Mouse (Mus musculus) MEL (cell line): ENCODE data around the gene Exog. TPM values are rescaled to one million over a fixed set of nuclear protein-coding genes. Genes with fewer than 3 reads are reported as not detected.
A peak's percentile ranks its signal among the peaks of the same experiment; 100 is the strongest.

ENCODE experiments used
- DNase-seq: peaks from one replicate; pipeline ENCODE4 v3.0.0; 2011; ENCODE audit warnings: low read depth, low spot score
- H3K27ac ChIP-seq: 2 replicates; pipeline ENCODE4 v1.5.1; 2012; ENCODE audit warnings: low read depth, mild to moderate bottlenecking, control low read depth, low read length, moderate library complexity; ENCODE audit not compliant: control insufficient read depth
- H3K27me3 ChIP-seq, 2 experiments: fragments of 150-350 bp in 1 of 2; sonication (generic) in 1 of 2; 2 replicates each; pipeline ENCODE4 v1.6.1; 2012; ENCODE audit warnings: low read length in 2 of 2, mild to moderate bottlenecking in 2 of 2, improper control_type of control experiment in 1 of 2, moderate library complexity in 1 of 2; ENCODE audit not compliant: insufficient read depth in 2 of 2, control insufficient read depth in 1 of 2
- H3K36me3 ChIP-seq, 2 experiments: 2 replicates each; pipeline ENCODE4 v1.6.1; 2012 to 2014; ENCODE audit warnings: low read length in 2 of 2, improper control_type of control experiment in 1 of 2, inconsistent platforms in 1 of 2, mild to moderate bottlenecking in 1 of 2; ENCODE audit not compliant: insufficient read depth in 2 of 2, control insufficient read depth in 1 of 2
- H3K4me1 ChIP-seq, 2 experiments: fragments of 150-350 bp in 1 of 2; sonication (generic) in 1 of 2; 2 replicates each; pipeline ENCODE4 v1.6.1; 2012; ENCODE audit warnings: low read length in 2 of 2, improper control_type of control experiment in 1 of 2, mild to moderate bottlenecking in 1 of 2; ENCODE audit not compliant: insufficient read depth in 2 of 2, control insufficient read depth in 1 of 2
- H3K4me3 ChIP-seq, 2 experiments: fragments of 150-350 bp in 1 of 2; sonication (generic) in 1 of 2; 2 replicates each; pipeline ENCODE4 v1.5.1; 2012; ENCODE audit warnings: low read depth in 2 of 2, low read length in 2 of 2, mild to moderate bottlenecking in 2 of 2, moderate library complexity in 2 of 2, control low read depth in 1 of 2, improper control_type of control experiment in 1 of 2; ENCODE audit not compliant: control insufficient read depth in 1 of 2, insufficient read depth in 1 of 2
- H3K79me2 ChIP-seq: 2 replicates; pipeline ENCODE4 v1.6.1; 2012; ENCODE audit warnings: mild to moderate bottlenecking, low read length, moderate library complexity; ENCODE audit not compliant: control insufficient read depth, poor library complexity, insufficient read depth
- H3K9ac ChIP-seq: 2 replicates; pipeline ENCODE4 v1.6.1; 2012; ENCODE audit warnings: low read depth, mild to moderate bottlenecking, control low read depth, low read length, moderate library complexity; ENCODE audit not compliant: control insufficient read depth, poor library complexity, severe bottlenecking
- H3K9me3 ChIP-seq: fragments of 150-350 bp; sonication (generic); replicated peaks from 2 replicates; pipeline ENCODE4 v1.6.1; 2012; ENCODE audit warnings: mild to moderate bottlenecking, low read length, improper control_type of control experiment, moderate library complexity; ENCODE audit not compliant: insufficient read depth
- CHD2 ChIP-seq: IDR thresholded peaks from 2 replicates; pipeline ENCODE4 v1.6.1; 2011; ENCODE audit warnings: low read length, improper control_type of control experiment
- CTCF ChIP-seq, 3 experiments: IDR thresholded peaks in 2 of 3; conservative IDR thresholded peaks in 1 of 3; 2 replicates each; pipeline ENCODE4 v1.5.1; 2011 to 2012; ENCODE audit warnings: low read length in 3 of 3, low read depth in 2 of 3, mild to moderate bottlenecking in 2 of 3, improper control_type of control experiment in 1 of 3, inconsistent platforms in 1 of 3, mixed read lengths in 1 of 3, moderate library complexity in 1 of 3; ENCODE audit not compliant: control insufficient read depth in 1 of 3, insufficient read depth in 1 of 3, poor library complexity in 1 of 3, severe bottlenecking in 1 of 3
- GABPA ChIP-seq: IDR thresholded peaks from 2 replicates; pipeline ENCODE4 v1.6.1; 2012; ENCODE audit warnings: low read depth, mild to moderate bottlenecking, inconsistent platforms, low read length, improper control_type of control experiment, moderate library complexity
- GATA1 ChIP-seq: IDR thresholded peaks from 2 replicates; pipeline ENCODE4 v1.6.1; 2011; ENCODE audit warnings: low read depth, low read length, improper control_type of control experiment
- HCFC1 ChIP-seq: IDR thresholded peaks from 2 replicates; pipeline ENCODE4 v1.6.1; 2012; ENCODE audit warnings: low read depth, mild to moderate bottlenecking, inconsistent platforms, low read length, improper control_type of control experiment, moderate library complexity
- KAT2A ChIP-seq: conservative IDR thresholded peaks from 2 replicates; pipeline ENCODE4 v1.6.1; 2012; ENCODE audit warnings: low read depth, low read length, improper control_type of control experiment, inconsistent platforms
- MAZ ChIP-seq: IDR thresholded peaks from 2 replicates; pipeline ENCODE4 v1.6.1; 2012; ENCODE audit warnings: low read depth, mild to moderate bottlenecking, inconsistent platforms, low read length, improper control_type of control experiment
- MXI1 ChIP-seq: IDR thresholded peaks from 2 replicates; pipeline ENCODE4 v1.6.1; 2011; ENCODE audit warnings: mild to moderate bottlenecking, low read depth, low read length, improper control_type of control experiment
- MYC ChIP-seq: IDR thresholded peaks from 2 replicates; pipeline ENCODE4 v1.6.1; 2011; ENCODE audit warnings: low read depth, mild to moderate bottlenecking, low read length, improper control_type of control experiment, moderate library complexity
- NRF1 ChIP-seq: IDR thresholded peaks from 2 replicates; pipeline ENCODE4 v1.6.1; 2014; ENCODE audit warnings: low read depth, mild to moderate bottlenecking, inconsistent platforms, low read length, improper control_type of control experiment, moderate library complexity; ENCODE audit not compliant: poor library complexity, insufficient read depth, severe bottlenecking
- POLR2AphosphoS2 ChIP-seq: IDR thresholded peaks from 2 replicates; pipeline ENCODE4 v1.6.1; 2011; ENCODE audit warnings: low read length, improper control_type of control experiment
- SIN3A ChIP-seq: IDR thresholded peaks from 2 replicates; pipeline ENCODE4 v1.6.1; 2012; ENCODE audit warnings: low read length, improper control_type of control experiment, inconsistent platforms
- SMC3 ChIP-seq: IDR thresholded peaks from 2 replicates; pipeline ENCODE4 v1.6.1; 2011; ENCODE audit warnings: low read depth, low read length, improper control_type of control experiment
- TAL1 ChIP-seq: IDR thresholded peaks from 2 replicates; pipeline ENCODE4 v1.6.1; 2012; ENCODE audit warnings: mild to moderate bottlenecking, inconsistent platforms, low read length, moderate library complexity, mixed read lengths
- TBP ChIP-seq: IDR thresholded peaks from 2 replicates; pipeline ENCODE4 v1.8.0; 2011; ENCODE audit warnings: low read depth, low read length, improper control_type of control experiment
- UBTF ChIP-seq: IDR thresholded peaks from 2 replicates; pipeline ENCODE4 v1.6.1; 2012; ENCODE audit warnings: low read depth, mild to moderate bottlenecking, inconsistent platforms, low read length, improper control_type of control experiment, moderate library complexity, borderline replicate concordance; ENCODE audit not compliant: insufficient read depth
- ZC3H11A ChIP-seq: IDR thresholded peaks from 2 replicates; pipeline ENCODE4 v1.6.1; 2012; ENCODE audit warnings: low read depth, mild to moderate bottlenecking, inconsistent platforms, low read length, improper control_type of control experiment
- ZNF384 ChIP-seq: IDR thresholded peaks from 2 replicates; pipeline ENCODE4 v1.6.1; 2012; ENCODE audit warnings: low read depth, mild to moderate bottlenecking, inconsistent platforms, low read length, improper control_type of control experiment
- polyA plus RNA-seq, 2 experiments: library from polyadenylated mRNA; stranded (reverse) in 1 of 2; unstranded in 1 of 2; fragments of >175 nt in 1 of 2; fragments of >200 nt in 1 of 2; gene quantifications; 2 replicates each; pipeline versions ENCODE4 v1.2.1 to v1.2.4; 2012; ENCODE audit warnings: low replicate concordance in 2 of 2, low read depth in 1 of 2; ENCODE audit not compliant: insufficient read length in 2 of 2, insufficient read depth in 1 of 2, missing spikeins in 1 of 2
- total RNA-seq: library from RNA; depleted of rRNA; stranded (reverse); fragments of 300-350 nt; gene quantifications from 2 replicates; pipeline ENCODE4 v1.2.3, GENCODE M21; 2012

Exog gene
- total and polyA plus RNA-seq, 3 experiments: 11.7 to 12.1 TPM; not detected in 1

DNA sequence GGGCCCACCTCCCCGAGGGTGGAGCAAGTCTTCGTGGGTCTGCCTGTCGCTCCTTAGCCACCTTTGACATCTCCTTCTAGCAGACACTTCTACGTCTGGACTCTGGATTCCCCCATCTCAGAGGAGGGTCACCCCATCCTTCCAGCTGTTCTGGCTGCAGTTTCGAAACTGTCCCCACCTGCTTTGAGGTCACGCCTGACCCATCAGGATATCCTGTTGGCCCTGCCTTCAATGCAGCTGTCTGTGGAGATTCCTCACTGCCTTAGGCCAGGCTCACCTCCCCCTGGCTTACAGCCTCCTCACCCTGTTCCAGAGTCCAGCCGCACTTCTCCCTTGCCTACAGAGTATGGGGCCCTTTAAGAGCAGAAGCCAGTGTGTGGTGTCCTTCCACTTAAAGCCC is 54.1 kb downstream of the Exog start:
- no peak overlapping the region for H3K27ac ChIP-seq
- H3K9ac ChIP-seq: no peak overlapping the region
- H3K4me3 ChIP-seq: no peak overlapping the region
- H3K9me3 ChIP-seq: no peaks in the 10 kb centered on the region
- TF ChIP-seq MYC: no peak
- TF ChIP-seq KAT2A: no peak
- TF ChIP-seq POLR2AphosphoS2: no peak
- TF ChIP-seq SIN3A: no peak
- no peak for TF ChIP-seq HCFC1
- TF ChIP-seq GABPA: no peak
- TF ChIP-seq MXI1: no peak
- no peak for TF ChIP-seq TBP
- no peak for TF ChIP-seq TAL1
- no peak for TF ChIP-seq UBTF
- no peak for TF ChIP-seq CTCF (IDR thresholded peaks at IDR 0.05 in 2 of 3, conservative IDR thresholded peaks at IDR 0.05 in 1 of 3; ENCODE audit: control insufficient read depth in 1 of 3, insufficient read depth in 1 of 3, low read depth in 2 of 3, low read length in 3 of 3, poor library complexity in 1 of 3, severe bottlenecking in 1 of 3)
- no peak for TF ChIP-seq CHD2
- no peak for TF ChIP-seq MAZ
- no peak for TF ChIP-seq GATA1
- no peak for TF ChIP-seq NRF1
- TF ChIP-seq, all 39 proteins: peak for 0
- Histone ChIP-seq H3K4me1 (no peaks in the 10 kb centered on the region), H3K79me2 (no peaks in the 10 kb centered on the region), H3K36me3 (no peaks in the 10 kb centered on the region), H3K27me3 (no peaks in the 10 kb centered on the region)
- DNase-seq: no peak

DNA sequence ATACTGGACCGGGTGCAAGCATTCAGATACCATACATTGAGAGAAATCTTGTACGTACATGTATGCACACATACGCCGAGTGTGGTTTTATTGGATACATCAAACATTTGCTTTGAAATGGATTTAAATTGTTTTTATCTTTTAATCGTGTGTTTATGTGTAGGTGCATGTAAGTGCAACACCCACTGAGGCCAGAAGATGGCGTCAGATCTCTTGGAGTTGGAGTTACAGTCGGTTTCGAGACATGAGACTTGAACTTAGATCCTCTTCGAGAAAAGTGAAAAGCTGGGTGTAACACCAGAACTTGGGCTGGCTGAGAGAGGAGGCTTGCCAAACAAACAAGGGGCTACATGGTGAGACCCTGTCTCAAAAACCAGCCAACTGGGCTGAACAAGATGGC is 58.9 kb downstream of the Exog start:
- H3K9ac ChIP-seq: no peak overlapping the region
- no peaks in the 10 kb centered on the region for H3K9me3 ChIP-seq
- no peak for DNase-seq
- TF ChIP-seq ZC3H11A (0 out of 2 replicates have a peak, but pooled peaks have one; percentile 7), SMC3 (0 out of 2 replicates have a peak, but pooled peaks have one; percentile 11), ZNF384 (no peak), CTCF (IDR thresholded peaks at IDR 0.05 in 2 of 3, conservative IDR thresholded peaks at IDR 0.05 in 1 of 3; ENCODE audit: control insufficient read depth in 1 of 3, insufficient read depth in 1 of 3, low read depth in 2 of 3, low read length in 3 of 3, poor library complexity in 1 of 3, severe bottlenecking in 1 of 3) (peak in 2 of 3 experiments; percentile 9 to 25; a peak in 3 of 6 replicates), CHD2 (no peak), TBP (no peak)
- no peak overlapping the region for H3K27ac ChIP-seq
- no peaks in the 10 kb centered on the region for H3K36me3 ChIP-seq
- H3K79me2 ChIP-seq: no peaks in the 10 kb centered on the region
- no peaks in the 10 kb centered on the region for H3K27me3 ChIP-seq
- H3K4me1 ChIP-seq: no peaks in the 10 kb centered on the region
- no peak overlapping the region for H3K4me3 ChIP-seq
